Mouse (Mus musculus) hindbrain, embryonic 14.5 days (tissue): ENCODE measurements around the gene Tuft1. TPM values are rescaled to one million over a fixed set of nuclear protein-coding genes. Genes with fewer than 3 reads are reported as not detected.

ENCODE experiments used
- ATAC-seq: fragments of 200-750 bp; cut with Nextera tagmentation; 2 replicates; pipeline ENCODE4 v1.8.0; 2017; ENCODE audit warnings: moderate number of reproducible peaks, mild to moderate bottlenecking, moderate TSS enrichment, moderate library complexity; ENCODE audit not compliant: low FRiP score
- DNase-seq: peaks from one replicate; pipeline ENCODE4 v3.0.0-alpha.2; 2015; ENCODE audit warnings: low spot score
- H3K27ac ChIP-seq: fragments of 300-500 bp; sonication (generic); 2 replicates; pipeline ENCODE4 v1.5.1; 2014; ENCODE audit warnings: mild to moderate bottlenecking, moderate library complexity
- H3K27me3 ChIP-seq: fragments of 300-500 bp; sonication (generic); 2 replicates; pipeline ENCODE4 v1.6.1; 2014; ENCODE audit warnings: mild to moderate bottlenecking, low read length, mixed read lengths; ENCODE audit not compliant: control insufficient read depth, insufficient read depth
- H3K36me3 ChIP-seq: fragments of 300-500 bp; sonication (generic); replicated peaks from 2 replicates; pipeline ENCODE4 v1.6.1; 2014; ENCODE audit not compliant: control insufficient read depth, insufficient read depth
- H3K4me1 ChIP-seq: fragments of 300-500 bp; sonication (generic); replicated peaks from 2 replicates; pipeline ENCODE4 v1.6.1; 2014; ENCODE audit warnings: antibody characterized with exemption, low read length, mixed read lengths; ENCODE audit not compliant: control insufficient read depth, insufficient read depth
- H3K4me2 ChIP-seq: fragments of 300-500 bp; sonication (generic); replicated peaks from 2 replicates; pipeline ENCODE4 v1.6.1; 2014; ENCODE audit warnings: mild to moderate bottlenecking, moderate library complexity
- H3K4me3 ChIP-seq: fragments of 300-500 bp; sonication (generic); replicated peaks from 2 replicates; pipeline ENCODE4 v1.5.1; 2014; ENCODE audit warnings: mild to moderate bottlenecking, low read length
- H3K9ac ChIP-seq: fragments of 300-500 bp; sonication (generic); 2 replicates; pipeline ENCODE4 v1.6.1; 2014
- H3K9me3 ChIP-seq: fragments of 300-500 bp; sonication (generic); 2 replicates; pipeline ENCODE4 v1.6.1; 2016; ENCODE audit warnings: low read length; ENCODE audit not compliant: control insufficient read depth
- WGBS: fragments of 180-500 bp; shearing (Covaris S2); extraction: QIAGEN DNeasy Blood & Tissue Kit; methylation state at CpG from one replicate; pipeline ENCODE4 v1.1.7; 2014; 5-methylcytosine and 5-hydroxymethylcytosine counted together
- polyA plus RNA-seq: library from polyadenylated mRNA; unstranded; fragments of >200 nt; fragmentation: Nextera tagmentation; extraction: Ambion mirVana; gene quantifications from 2 replicates; pipeline ENCODE4 v1.2.1, GENCODE M21; 2014

Tuft1 gene
- polyA plus RNA-seq, 1 experiment from 2014 or later: 7.2 TPM

DNA sequence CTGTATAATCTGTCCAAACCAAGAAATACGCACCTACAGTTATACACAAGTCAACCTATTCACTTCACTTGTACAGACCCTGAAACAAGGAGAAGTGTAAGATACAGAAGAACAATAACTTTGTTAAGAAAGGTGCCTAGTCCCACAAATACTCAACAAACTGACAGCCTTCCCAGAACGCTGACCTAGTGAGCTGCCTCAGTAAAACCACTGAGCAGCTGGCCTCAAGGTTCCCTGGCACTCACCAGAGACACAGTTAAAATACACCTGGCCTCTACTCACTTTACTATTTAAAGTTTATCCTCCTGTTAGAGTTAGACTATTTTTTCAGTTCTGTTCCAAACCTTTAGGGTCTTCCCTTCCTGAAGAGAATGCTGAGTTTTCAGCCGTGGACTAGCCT, 95.5 kb downstream of the Tuft1 start:
- WGBS: 93% methylated on average over 3 of the region's 3 CpGs

More for the DNA sequence above, 95.5 kb downstream of the Tuft1 start:
- peaks cover 25% of the 10 kb centered on the region for H3K36me3 ChIP-seq
- no peak for ATAC-seq
- H3K27ac ChIP-seq: no peak overlapping the region
- no peak for DNase-seq
- no peak overlapping the region for H3K4me2 ChIP-seq
- H3K4me3 ChIP-seq: no peak overlapping the region
- no peaks in the 10 kb centered on the region for H3K9me3 ChIP-seq
- H3K9ac ChIP-seq: no peak overlapping the region
- H3K27me3 ChIP-seq: no peaks in the 10 kb centered on the region
- no peaks in the 10 kb centered on the region; the same call in 1 of the 2 replicates for H3K4me1 ChIP-seq

Other genes with a start within 250 kb of the Tuft1 start
- 45.8 and 53.5 TPM in 2 replicates for gene Tdrkh, start 245.6 kb downstream of the Tuft1 start, polyA plus RNA-seq
- 58.4 and 59.9 TPM in 2 replicates for gene Mrpl9, start 215.6 kb downstream of the Tuft1 start, polyA plus RNA-seq
- 0.89 and 1.2 TPM in 2 replicates for gene Oaz3, start 215.0 kb downstream of the Tuft1 start, polyA plus RNA-seq
- 182 and 237 TPM in 2 replicates for gene Celf3, start 180.6 kb downstream of the Tuft1 start, polyA plus RNA-seq
- 15.8 and 24.9 TPM in 2 replicates for gene Riiad1, start 178.5 kb downstream of the Tuft1 start, polyA plus RNA-seq
- gene Snx27, start 76.2 kb downstream of the Tuft1 start, polyA plus RNA-seq: 68.0 and 75.0 TPM in 2 replicates
- gene Gm10972, start 15.8 kb downstream of the Tuft1 start, polyA plus RNA-seq: not detected in 2 replicates
- gene Selenbp2, start 34.7 kb upstream of the Tuft1 start, polyA plus RNA-seq: 0.56 TPM in 1 of 2 replicates, not detected in the other
- 8.8 and 9.8 TPM in 2 replicates for gene Cgn, start 127.6 kb upstream of the Tuft1 start, polyA plus RNA-seq
- gene Pogz, start 178.7 kb upstream of the Tuft1 start, polyA plus RNA-seq: 23.8 and 24.1 TPM in 2 replicates
- gene Psmb4, start 228.1 kb upstream of the Tuft1 start, polyA plus RNA-seq: 380 and 393 TPM in 2 replicates